Mouse (Mus musculus) hindbrain, embryonic 13.5 days (tissue): Measurements from ENCODE around the gene Mtmr10. TPM values are rescaled to one million over a fixed set of nuclear protein-coding genes. Genes with fewer than 3 reads are reported as not detected.

Experiments used
- ATAC-seq: fragments of 200-750 bp; cut with Nextera tagmentation; 2 replicates; pipeline ENCODE4 v1.8.0; 2017; ENCODE audit warnings: moderate TSS enrichment; ENCODE audit not compliant: low FRiP score
- H3K27ac ChIP-seq: fragments of 300-500 bp; sonication (generic); 2 replicates; pipeline ENCODE4 v1.5.1; 2015; ENCODE audit warnings: inconsistent platforms, mild to moderate bottlenecking, moderate library complexity
- H3K27me3 ChIP-seq: fragments of 300-500 bp; sonication (generic); 2 replicates; pipeline ENCODE4 v1.6.1; 2015; ENCODE audit warnings: mild to moderate bottlenecking, inconsistent platforms
- H3K36me3 ChIP-seq: fragments of 300-500 bp; sonication (generic); 2 replicates; pipeline ENCODE4 v1.6.1; 2015; ENCODE audit warnings: mild to moderate bottlenecking, inconsistent platforms
- H3K4me1 ChIP-seq: fragments of 300-500 bp; sonication (generic); replicated peaks from 2 replicates; pipeline ENCODE4 v1.6.1; 2015; ENCODE audit warnings: inconsistent platforms
- H3K4me2 ChIP-seq: fragments of 300-500 bp; sonication (generic); 2 replicates; pipeline ENCODE4 v1.6.1; 2015; ENCODE audit warnings: inconsistent platforms, mild to moderate bottlenecking, moderate library complexity
- H3K4me3 ChIP-seq: fragments of 300-500 bp; sonication (generic); 2 replicates; pipeline ENCODE4 v1.5.1; 2015; ENCODE audit warnings: mild to moderate bottlenecking, inconsistent platforms
- H3K9ac ChIP-seq: fragments of 300-500 bp; sonication (generic); 2 replicates; pipeline ENCODE4 v1.6.1; 2015; ENCODE audit warnings: mild to moderate bottlenecking, inconsistent platforms
- H3K9me3 ChIP-seq: fragments of 300-500 bp; sonication (generic); 2 replicates; pipeline ENCODE4 v1.6.1; 2016; ENCODE audit warnings: inconsistent platforms
- WGBS: fragments of 180-500 bp; shearing (Covaris S2); methylation state at CpG from one replicate; pipeline ENCODE4 v1.1.7; 2015; 5-methylcytosine and 5-hydroxymethylcytosine counted together
- polyA plus RNA-seq: library from polyadenylated mRNA; unstranded; fragments of >200 nt; fragmentation: Nextera tagmentation; extraction: Ambion mirVana; gene quantifications from 2 replicates; pipeline ENCODE4 v1.2.1, GENCODE M21; 2015

Mtmr10 gene
- polyA plus RNA-seq, 1 experiment from 2014 or later: 10.7 TPM

DNA sequence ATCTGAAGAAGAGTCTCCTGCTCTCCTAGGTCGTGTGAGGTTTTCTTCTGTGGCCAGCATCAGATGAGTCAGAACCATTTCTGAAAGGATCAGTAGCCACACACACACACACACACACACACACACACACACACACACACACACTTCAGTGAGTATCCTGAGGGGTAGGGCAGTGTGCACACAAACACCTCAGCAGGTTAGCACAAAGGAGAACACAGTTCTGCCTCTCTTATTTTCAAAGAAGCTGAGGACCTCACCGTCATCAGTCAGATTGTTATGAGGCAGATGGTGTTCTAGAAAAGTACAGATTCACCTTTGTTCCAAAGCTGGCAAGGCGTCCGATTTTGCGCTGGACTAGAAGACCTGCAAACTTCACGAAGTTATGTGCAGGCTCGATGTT, 22.8 kb downstream of the Mtmr10 start:
- Histone ChIP-seq H3K9ac (no peak overlapping the region), H3K27me3 (no peaks in the 10 kb centered on the region), H3K4me2 (no peak overlapping the region), H3K9me3 (no peaks in the 10 kb centered on the region), H3K4me1 (no peaks in the 10 kb centered on the region), H3K4me3 (no peak overlapping the region), H3K36me3 (peaks cover 27% of the 10 kb centered on the region), H3K27ac (peak overlapping the region; percentile 48; the same call in 1 of the 2 replicates)
- ATAC-seq: no peak
- WGBS: 56% methylated on average over 7 of the region's 7 CpGs

DNA sequence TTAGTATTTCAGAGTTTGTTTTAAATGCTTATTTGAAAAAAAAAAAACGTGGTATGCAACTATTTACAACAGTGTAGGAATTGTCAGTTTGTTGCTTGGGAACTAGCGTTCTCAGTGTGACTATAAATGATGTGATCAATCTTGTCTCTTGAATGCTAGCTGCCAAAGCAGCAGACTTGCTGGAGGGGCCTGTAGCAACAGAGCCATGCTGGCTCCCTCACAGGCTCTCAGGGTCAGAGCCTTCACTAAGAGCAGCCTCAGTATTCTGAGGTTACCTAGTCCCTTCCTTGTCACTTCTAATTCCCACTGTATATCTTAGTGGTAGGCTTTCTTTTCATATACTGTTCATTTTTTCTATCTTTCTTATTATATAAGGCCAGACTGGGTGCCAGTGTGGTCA, 23.3 kb downstream of the Mtmr10 start:
- H3K4me3 ChIP-seq: no peak overlapping the region
- peaks cover 29% of the 10 kb centered on the region for H3K36me3 ChIP-seq
- no peak overlapping the region for H3K27ac ChIP-seq
- ATAC-seq: no peak
- WGBS: 35% methylated on average over 2 of the region's 2 CpGs
- H3K27me3 ChIP-seq: no peaks in the 10 kb centered on the region
- H3K4me1 ChIP-seq: no peaks in the 10 kb centered on the region
- no peaks in the 10 kb centered on the region for H3K9me3 ChIP-seq
- no peak overlapping the region for H3K4me2 ChIP-seq
- no peak overlapping the region for H3K9ac ChIP-seq

- peaks cover 42% of the 10 kb centered on the region for H3K36me3 ChIP-seq
- no peaks in the 10 kb centered on the region for H3K4me1 ChIP-seq
- H3K27ac ChIP-seq: no peak overlapping the region
- H3K4me3 ChIP-seq: no peak overlapping the region
- no peaks in the 10 kb centered on the region for H3K27me3 ChIP-seq
- no peak overlapping the region for H3K9ac ChIP-seq
- WGBS: 83% methylated on average over 7 of the region's 7 CpGs
- H3K4me2 ChIP-seq: no peak overlapping the region
- no peak for ATAC-seq
- no peaks in the 10 kb centered on the region for H3K9me3 ChIP-seq
Observed at GRCm38 (mm10) chr7:64312811-64313210, 25.4 kb downstream of the Mtmr10 start.

- no peak overlapping the region for H3K9ac ChIP-seq
- ATAC-seq: no peak
- no peaks in the 10 kb centered on the region for H3K4me1 ChIP-seq
- no peaks in the 10 kb centered on the region for H3K9me3 ChIP-seq
- peak overlapping the region; percentile 19; the same call in 1 of the 2 replicates for H3K27ac ChIP-seq
- no peak overlapping the region for H3K4me3 ChIP-seq
- H3K36me3 ChIP-seq: peaks cover 54% of the 10 kb centered on the region
- H3K27me3 ChIP-seq: no peaks in the 10 kb centered on the region
- 76% methylated on average over 5 of the region's 5 CpGs for WGBS
- no peak overlapping the region for H3K4me2 ChIP-seq
Observed at GRCm38 (mm10) chr7:64321125-64321524, 33.7 kb downstream of the Mtmr10 start.

GRCm38 (mm10) chr7:64321658-64322057, 34.2 kb downstream of the Mtmr10 start:
- Histone ChIP-seq H3K9ac (no peak overlapping the region), H3K36me3 (peaks cover 50% of the 10 kb centered on the region), H3K4me3 (no peak overlapping the region), H3K27ac (no peak overlapping the region), H3K9me3 (no peaks in the 10 kb centered on the region), H3K4me2 (no peak overlapping the region), H3K4me1 (no peaks in the 10 kb centered on the region), H3K27me3 (no peaks in the 10 kb centered on the region)
- ATAC-seq: no peak
- 65% methylated on average over 4 of the region's 4 CpGs for WGBS

DNA sequence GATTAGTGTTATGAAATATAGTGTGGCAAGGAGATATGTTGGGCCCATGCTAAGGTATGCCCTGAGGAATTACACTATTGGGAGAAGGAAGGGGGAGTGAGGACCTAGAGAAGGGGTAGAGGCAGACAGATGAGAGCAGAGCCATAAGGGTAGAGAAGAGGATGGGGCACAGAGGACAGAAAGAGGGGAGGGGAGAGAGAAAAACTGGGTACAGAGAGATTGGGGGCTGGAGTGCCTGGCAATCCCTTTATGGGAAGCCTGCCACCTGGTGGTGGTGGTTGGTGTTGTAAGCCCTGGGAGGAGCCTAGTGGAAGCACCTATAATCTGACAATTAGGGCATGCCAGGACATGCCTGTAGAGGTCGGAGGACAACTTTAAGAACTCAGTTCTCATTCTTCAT, 39.4 kb downstream of the Mtmr10 start:
- Histone ChIP-seq H3K9me3 (no peaks in the 10 kb centered on the region), H3K27ac (no peak overlapping the region), H3K4me1 (no peaks in the 10 kb centered on the region), H3K36me3 (peaks cover 32% of the 10 kb centered on the region), H3K4me3 (no peak overlapping the region), H3K9ac (no peak overlapping the region), H3K27me3 (no peaks in the 10 kb centered on the region), H3K4me2 (no peak overlapping the region)
- ATAC-seq: peak; percentile 63
- WGBS: 13% methylated on average over 1 of the region's 1 CpGs

DNA sequence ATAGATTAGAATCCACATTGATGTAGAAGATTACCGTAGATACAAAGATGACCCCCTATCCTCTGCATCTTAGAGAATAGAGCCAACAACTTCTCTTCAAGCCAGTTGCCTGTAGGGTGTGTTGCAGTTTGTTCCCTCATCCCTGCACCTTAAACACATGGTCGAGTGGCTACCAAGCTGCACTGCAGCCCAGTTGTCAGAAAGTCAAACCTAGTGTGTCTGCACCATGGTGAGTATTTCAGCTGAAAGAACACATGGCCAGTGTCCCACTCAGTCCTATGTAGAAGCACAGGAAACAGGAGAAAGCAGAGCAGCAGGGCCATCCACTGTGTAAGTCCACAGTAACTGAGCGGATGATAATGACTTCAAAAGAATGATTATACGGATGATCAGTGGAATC, 40.0 kb downstream of the Mtmr10 start:
- no peak overlapping the region for H3K9ac ChIP-seq
- no peak overlapping the region for H3K4me3 ChIP-seq
- H3K36me3 ChIP-seq: peaks cover 33% of the 10 kb centered on the region
- no peaks in the 10 kb centered on the region for H3K27me3 ChIP-seq
- H3K27ac ChIP-seq: no peak overlapping the region
- H3K9me3 ChIP-seq: no peaks in the 10 kb centered on the region
- 86% methylated on average over 4 of the region's 4 CpGs for WGBS
- H3K4me2 ChIP-seq: no peak overlapping the region
- ATAC-seq: no peak
- H3K4me1 ChIP-seq: no peaks in the 10 kb centered on the region

- Histone ChIP-seq H3K4me3 (no peak overlapping the region), H3K9ac (no peak overlapping the region), H3K36me3 (peaks cover 64% of the 10 kb centered on the region), H3K27ac (no peak overlapping the region), H3K4me2 (no peak overlapping the region), H3K4me1 (no peaks in the 10 kb centered on the region), H3K27me3 (no peaks in the 10 kb centered on the region), H3K9me3 (no peaks in the 10 kb centered on the region)
- 88% methylated on average over 3 of the region's 3 CpGs for WGBS
- ATAC-seq: no peak
Observed at GRCm38 (mm10) chr7:64331309-64331708, 43.9 kb downstream of the Mtmr10 start.

DNA sequence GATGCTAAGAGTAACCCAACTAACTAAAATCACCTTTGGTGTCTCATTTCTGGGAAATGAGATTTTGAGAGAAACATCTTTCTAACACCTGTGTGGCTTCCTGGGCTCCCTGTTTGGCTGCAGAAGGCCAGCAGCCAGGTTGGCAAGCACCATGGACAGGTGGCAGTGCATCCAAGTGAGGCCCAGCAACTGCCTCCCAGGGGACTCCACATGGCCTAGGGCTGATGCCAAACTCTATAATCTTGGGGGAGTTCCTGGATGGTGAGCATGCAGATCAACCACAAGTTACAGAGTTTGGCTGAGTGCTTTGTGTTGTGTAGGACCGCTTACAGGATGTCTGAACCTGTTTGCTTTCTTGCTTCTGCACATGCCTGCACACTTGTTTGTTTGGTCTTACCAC, 45.2 kb downstream of the Mtmr10 start:
- Histone ChIP-seq H3K27me3 (no peaks in the 10 kb centered on the region), H3K36me3 (peaks cover 74% of the 10 kb centered on the region), H3K4me3 (no peak overlapping the region), H3K4me1 (no peaks in the 10 kb centered on the region), H3K27ac (no peak overlapping the region), H3K9ac (no peak overlapping the region), H3K4me2 (no peak overlapping the region), H3K9me3 (no peaks in the 10 kb centered on the region)
- 96% methylated on average over 1 of the region's 1 CpGs for WGBS
- ATAC-seq: no peak

DNA sequence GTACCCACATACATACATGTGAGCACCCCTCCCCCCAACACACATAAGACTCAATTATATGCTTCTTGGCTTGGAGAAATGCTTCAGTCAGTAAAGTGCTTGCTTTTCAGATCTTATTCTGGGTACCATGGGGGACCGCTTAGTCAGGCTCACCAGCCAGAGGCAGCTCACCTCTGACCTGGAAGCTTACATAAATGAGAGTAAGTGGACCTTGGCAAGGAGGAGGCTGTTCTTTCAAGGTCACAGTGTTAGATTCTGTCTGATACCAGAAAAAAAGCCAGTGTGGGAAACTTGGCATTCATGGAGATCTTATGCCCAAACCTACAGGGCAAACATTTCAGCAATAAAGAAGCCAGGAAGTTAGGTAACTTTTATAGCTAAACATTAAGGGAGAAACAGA, 60.4 kb downstream of the Mtmr10 start:
- Histone ChIP-seq H3K4me1 (peaks cover 23% of the 10 kb centered on the region), H3K27me3 (no peaks in the 10 kb centered on the region), H3K4me3 (no peak overlapping the region), H3K9ac (no peak overlapping the region), H3K36me3 (peaks cover 46% of the 10 kb centered on the region), H3K4me2 (no peak overlapping the region), H3K27ac (no peak overlapping the region), H3K9me3 (no peaks in the 10 kb centered on the region)
- 98% methylated on average over 1 of the region's 1 CpGs for WGBS
- ATAC-seq: no peak

DNA sequence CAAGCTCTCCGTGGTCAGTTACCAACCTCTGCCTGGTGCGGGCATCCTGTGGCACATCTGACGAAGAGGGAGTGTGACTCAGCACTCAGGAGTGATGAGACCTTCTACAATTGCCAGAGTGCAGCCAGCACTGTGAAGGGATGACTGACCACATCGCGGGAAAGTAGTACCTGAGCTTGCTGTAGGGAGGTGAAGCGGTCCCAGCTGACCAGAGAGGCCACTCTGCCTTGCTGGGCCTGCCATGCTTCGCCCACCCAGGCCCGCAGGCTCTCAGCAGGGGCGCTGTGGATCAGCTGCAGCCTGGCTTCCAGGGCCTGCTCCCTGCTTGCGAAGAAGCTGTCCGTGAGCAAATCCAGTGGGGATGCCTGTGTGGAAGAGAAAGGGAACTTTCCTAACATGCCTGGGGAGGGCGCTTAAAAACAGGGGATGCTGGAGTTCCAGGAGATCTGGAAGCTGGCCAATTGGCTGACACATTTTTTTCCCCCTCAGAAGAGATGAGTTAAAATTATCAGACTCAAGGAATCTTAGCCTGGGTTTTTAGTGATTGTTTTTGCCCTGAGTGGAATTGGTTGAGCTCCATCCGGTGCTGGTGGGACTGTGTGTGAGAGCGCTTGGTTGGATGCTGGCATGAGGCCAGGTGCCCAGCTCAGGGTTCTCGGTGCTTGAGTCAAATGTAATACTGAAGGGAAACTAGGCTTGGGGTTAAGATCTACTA, 61.9 kb downstream of the Mtmr10 start:
- Histone ChIP-seq H3K27ac (0 out of 2 replicates have a peak overlapping the region, but pooled peaks have one; percentile 44), H3K9ac (no peak overlapping the region)

DNA sequence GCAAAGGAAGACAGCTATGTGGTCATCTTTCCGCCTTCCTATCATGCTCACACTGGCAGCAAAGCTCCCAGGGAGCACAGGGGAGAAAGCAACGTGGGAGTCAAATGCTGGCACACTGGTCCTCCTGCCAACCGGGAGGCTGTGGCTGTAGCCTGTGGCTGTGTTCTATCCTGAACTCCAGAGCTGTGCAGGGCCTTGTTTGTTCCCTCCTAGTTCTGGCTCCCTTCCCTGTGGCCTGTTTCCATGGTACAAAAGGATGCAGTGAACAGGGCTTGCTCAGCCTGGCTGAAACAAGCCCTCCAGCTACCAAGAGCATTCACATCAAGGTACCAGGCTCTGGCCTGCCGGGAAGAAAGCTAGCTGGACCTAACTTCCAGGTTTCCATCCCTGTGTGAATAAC, 63.6 kb downstream of the Mtmr10 start:
- Histone ChIP-seq H3K4me1 (peaks cover 31% of the 10 kb centered on the region), H3K27ac (peak overlapping the region; percentile 79), H3K9me3 (no peaks in the 10 kb centered on the region), H3K27me3 (no peaks in the 10 kb centered on the region), H3K4me3 (no peak overlapping the region), H3K4me2 (no peak overlapping the region), H3K36me3 (peaks cover 54% of the 10 kb centered on the region), H3K9ac (0 out of 2 replicates have a peak overlapping the region, but pooled peaks have one; percentile 24)
- peak; percentile 74; the same call in 1 of the 2 replicates for ATAC-seq
- 73% methylated on average over 4 of the region's 4 CpGs for WGBS

More for the DNA sequence above, 61.9 kb downstream of the Mtmr10 start:
- Histone ChIP-seq H3K36me3 (peaks cover 57% of the 10 kb centered on the region), H3K27me3 (no peaks in the 10 kb centered on the region), H3K4me1 (peaks cover 24% of the 10 kb centered on the region), H3K9me3 (no peaks in the 10 kb centered on the region), H3K4me2 (no peak overlapping the region), H3K4me3 (no peak overlapping the region)
- 79% methylated on average over 15 of the region's 15 CpGs for WGBS
- no peak for ATAC-seq

GRCm38 (mm10) chr7:64354206-64354605, 66.8 kb downstream of the Mtmr10 start:
- no peak for ATAC-seq
- H3K4me2 ChIP-seq: no peak overlapping the region
- peaks cover 62% of the 10 kb centered on the region for H3K36me3 ChIP-seq
- H3K9me3 ChIP-seq: no peaks in the 10 kb centered on the region
- H3K4me3 ChIP-seq: no peak overlapping the region
- WGBS: 35% methylated on average over 14 of the region's 14 CpGs
- no peak overlapping the region for H3K9ac ChIP-seq
- H3K4me1 ChIP-seq: peaks cover 30% of the 10 kb centered on the region
- H3K27me3 ChIP-seq: no peaks in the 10 kb centered on the region
- H3K27ac ChIP-seq: no peak overlapping the region
